Mouse (Mus musculus): ENCODE results near the gene Dst.

DNA sequence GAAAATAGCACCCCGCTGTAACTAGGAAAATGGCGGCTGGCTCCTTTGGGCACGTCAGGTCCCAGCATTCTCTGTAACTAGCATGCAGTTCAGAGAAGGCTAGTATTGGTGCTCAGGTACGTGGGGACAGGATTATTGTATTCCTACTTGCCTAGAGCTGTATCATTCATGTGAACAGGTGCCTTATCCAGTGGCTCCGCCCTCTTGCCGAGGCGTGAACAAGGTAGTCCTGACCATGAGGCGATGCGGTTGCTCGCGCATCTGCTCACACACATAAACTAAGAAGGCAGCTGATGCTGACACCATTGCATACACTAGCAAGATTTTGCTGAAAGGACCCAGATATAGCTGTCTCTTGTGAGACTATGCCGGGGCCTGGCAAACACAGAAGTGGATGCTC is 401.4 kb downstream of the Dst start:
- TF ChIP-seq CTCF (IDR thresholded peaks at IDR 0.05) = no peak
- no peak for TF ChIP-seq POLR2A (IDR thresholded peaks at IDR 0.05; ENCODE audit: insufficient read depth, low read depth, low read length)
- no peak for TF ChIP-seq EP300 (IDR thresholded peaks at IDR 0.05; ENCODE audit: insufficient read depth, low read depth, low read length)
